Mouse (Mus musculus): ENCODE measurements around the gene Rex1bd.

Gene Rex1bd

GRCm38 (mm10) chr8:70459636-70460035 is 46.9 kb downstream of the Rex1bd start:
- ATAC-seq (ENCODE audit: insufficient number of reproducible peaks, low FRiP score, low TSS enrichment) = no peak

GRCm38 (mm10) chr8:70458462-70458861 is 48.1 kb downstream of the Rex1bd start:
- no peak for ATAC-seq (ENCODE audit: insufficient number of reproducible peaks, low FRiP score, low TSS enrichment)

- ATAC-seq (ENCODE audit: insufficient number of reproducible peaks, low FRiP score, low TSS enrichment) = no peak
Measured at GRCm38 (mm10) chr8:70457882-70458281, 48.7 kb downstream of the Rex1bd start.

- ATAC-seq (ENCODE audit: insufficient number of reproducible peaks, low FRiP score, low TSS enrichment) = no peak
Measured at GRCm38 (mm10) chr8:70456996-70457395, 49.6 kb downstream of the Rex1bd start.
